Mouse (Mus musculus) megakaryocyte, embryonic 14.5 days (primary cell): ENCODE results near the gene Lhb.

ENCODE experiments used
- FLI1 ChIP-seq: IDR thresholded peaks from 2 replicates; pipeline ENCODE4 v1.6.1; 2012; ENCODE audit warnings: low read length, inconsistent platforms, mixed read lengths
- GATA1 ChIP-seq: IDR thresholded peaks from 3 replicates; pipeline ENCODE4 v1.6.1; 2012; ENCODE audit warnings: mixed read lengths, low read length, inconsistent platforms, borderline replicate concordance

DNA sequence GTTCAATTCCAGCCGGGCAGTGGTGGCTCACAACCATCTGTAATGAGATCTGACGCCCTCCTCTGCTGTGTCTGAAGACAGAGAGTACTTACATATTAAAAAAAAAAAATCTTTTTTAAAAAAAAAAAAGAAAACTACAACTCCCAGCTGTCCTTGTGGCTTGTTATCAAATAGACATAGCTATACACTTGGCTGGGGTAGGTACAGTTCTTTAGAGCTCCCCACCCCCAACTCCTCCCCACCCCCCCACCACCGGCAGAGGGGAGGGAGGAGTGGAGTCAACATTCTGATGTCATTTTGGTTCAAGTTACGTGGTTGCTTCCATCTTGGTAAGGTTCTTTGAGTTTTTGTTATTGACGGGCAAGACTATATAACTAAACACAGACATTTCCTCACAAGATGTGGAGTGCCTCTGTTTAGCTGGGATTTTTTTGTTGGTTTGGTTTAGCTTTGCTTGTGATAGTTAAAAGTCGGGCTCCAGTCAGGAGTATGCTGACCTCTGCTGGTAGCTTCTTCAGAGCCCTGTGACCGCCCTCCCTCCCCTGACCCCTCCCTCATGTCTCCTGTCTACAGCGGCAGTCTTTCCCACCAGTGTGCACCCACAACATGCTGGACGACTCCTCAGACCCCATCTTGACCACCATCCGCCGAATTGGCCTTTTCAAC is 26.8 kb downstream of the Lhb start:
- TF ChIP-seq FLI1: no peak
- TF ChIP-seq GATA1: no peak
